Mouse (Mus musculus): ENCODE data around the gene Pappa2.

Pappa2 gene

GRCm38 (mm10) chr1:158897339-158897738 is 83.0 kb downstream of the Pappa2 start:
- no peak for DNase-seq

DNA sequence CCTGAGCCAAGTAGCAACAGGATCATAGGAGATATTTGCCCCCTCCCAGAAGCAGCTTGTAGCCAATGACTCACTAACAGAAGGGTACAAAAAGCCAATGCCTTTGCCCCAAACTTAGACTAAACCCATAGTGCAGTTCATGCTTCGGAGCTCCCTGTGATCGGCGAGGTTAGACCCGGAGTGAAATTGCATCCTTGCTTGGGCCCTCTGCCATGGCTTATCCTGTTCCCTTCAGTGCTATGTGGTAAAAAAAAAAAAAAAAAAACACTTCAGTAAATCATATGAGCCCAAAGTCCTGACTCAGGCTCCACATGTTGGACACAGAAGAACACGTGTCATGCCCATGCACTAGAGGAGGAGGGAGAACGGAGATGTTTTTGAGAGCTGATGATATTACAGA is 85.8 kb downstream of the Pappa2 start:
- DNase-seq = no peak

DNA sequence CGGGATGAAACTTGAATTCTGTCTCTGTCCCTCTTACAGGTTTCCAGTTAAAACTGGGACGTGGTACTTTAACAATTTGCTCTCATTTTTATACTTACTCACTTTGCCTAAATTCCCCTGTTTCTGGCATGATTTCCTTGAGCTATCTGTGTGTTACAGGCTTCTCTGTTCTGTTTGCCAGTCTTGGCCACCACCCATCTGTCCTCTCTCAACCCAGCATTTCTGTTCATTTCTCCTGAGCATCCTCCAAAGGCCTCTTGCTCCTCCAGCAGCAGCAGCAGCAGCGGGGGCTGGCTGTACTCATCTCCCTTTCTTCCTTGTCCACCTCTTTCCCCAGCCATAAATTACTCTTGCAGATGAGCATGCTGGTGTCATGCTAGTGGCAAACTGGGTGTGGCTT is 104.8 kb downstream of the Pappa2 start:
- DNase-seq = no peak

- no peak for DNase-seq
Observed at GRCm38 (mm10) chr1:158874552-158875077, 105.7 kb downstream of the Pappa2 start.

DNA sequence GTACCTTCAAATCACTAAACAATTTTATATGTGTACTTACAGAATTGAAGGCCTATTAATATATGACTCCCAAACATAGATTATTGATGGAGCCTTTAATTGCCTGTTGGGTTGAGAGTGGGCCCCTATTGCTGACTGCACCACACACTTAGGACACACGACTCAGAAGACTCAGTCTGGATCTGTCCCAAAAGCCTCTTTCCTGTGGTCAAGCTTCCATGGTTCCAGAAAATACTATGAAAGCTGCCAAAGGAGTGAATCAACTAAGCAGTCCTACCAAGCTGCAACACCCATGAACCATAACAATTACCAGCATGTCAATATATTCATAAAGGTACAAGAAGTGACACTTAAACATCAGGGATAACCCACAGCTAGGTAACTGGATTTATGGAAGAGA is 106.7 kb downstream of the Pappa2 start:
- DNase-seq = no peak

DNA sequence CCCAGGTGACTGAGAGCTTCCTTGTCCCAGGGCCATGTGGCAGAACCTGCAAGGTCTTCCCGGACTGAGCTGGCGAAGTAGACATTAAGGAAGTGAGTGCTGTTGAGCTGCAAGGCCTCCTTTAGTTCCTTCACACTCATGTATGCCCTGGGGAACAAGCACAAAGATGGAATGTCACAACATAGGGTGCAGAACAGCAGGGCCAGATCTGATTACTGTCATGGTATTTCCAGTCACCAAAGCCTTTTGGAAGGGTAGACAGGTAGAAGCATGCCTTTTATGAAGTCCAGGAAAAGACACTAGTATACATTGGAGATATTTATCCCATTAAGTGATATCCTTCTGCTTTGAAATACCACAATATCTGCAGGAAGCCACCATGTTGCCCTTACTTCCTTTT is 108.9 kb downstream of the Pappa2 start:
- no peak for DNase-seq

DNA sequence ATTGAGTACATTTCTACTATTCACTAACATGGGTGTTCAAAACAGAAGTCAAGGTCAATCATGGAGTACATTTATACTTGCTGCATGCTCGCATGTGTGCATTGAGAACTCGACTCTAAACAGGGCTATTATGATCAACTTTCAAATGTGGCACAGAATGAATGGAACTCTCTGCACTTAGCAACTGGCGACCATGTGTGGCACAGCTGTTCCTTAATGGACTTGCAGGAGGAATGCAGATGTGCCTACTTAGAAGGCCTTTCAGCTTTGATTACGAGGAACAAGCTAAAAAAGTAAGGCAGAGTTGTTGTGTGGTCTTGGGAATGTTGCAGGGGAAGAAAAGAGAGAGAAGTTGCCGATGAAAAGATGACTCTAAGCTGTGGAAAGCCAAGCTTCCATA is 120.1 kb downstream of the Pappa2 start:
- DNase-seq = no peak

DNA sequence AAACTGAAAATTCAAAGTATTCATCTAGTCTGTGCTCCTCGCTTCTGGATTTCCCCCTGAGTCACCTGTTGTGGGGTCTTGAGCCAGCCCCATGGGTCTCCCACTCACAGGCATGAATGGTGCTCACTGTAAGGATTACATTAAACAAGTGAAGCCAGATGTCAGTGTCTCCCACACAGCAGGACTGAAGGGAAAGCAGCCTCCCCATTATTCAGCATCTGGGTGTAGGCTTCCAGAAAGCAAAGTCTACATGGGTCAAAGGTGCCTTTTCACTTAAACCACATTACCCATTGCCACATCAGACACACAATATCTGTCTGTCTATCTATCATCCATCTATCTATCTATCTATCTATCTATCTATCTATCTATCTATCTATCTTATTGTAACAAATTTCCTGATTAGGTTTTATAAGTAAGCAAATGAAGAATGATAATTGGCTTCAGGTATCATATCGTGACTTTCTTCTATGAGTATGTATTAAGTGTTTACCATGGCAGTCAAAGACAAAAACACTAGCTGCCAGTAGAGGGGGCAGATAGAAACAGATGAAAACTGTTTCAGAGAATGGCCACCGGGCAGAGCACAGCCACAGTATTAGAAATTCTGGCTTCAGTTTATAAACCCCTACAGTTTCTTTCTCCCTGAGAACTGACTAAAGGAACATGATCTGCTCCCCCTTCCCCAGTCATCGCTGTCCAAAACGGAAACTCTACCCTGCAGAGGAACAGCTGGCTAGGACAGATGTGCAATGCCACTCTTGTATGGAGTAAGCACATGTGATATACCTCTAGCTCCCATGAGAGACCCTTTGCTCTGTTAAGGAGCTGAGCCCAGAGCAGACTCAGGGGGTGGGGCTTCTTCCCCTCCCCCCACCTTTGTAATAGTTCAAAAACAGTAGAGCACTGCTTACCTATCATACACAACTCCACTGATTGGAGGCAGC is 126.1 kb downstream of the Pappa2 start:
- DNase-seq = no peak

GRCm38 (mm10) chr1:158852836-158853567 is 127.3 kb downstream of the Pappa2 start:
- DNase-seq = no peak

- DNase-seq = no peak
Observed at GRCm38 (mm10) chr1:158850459-158850858, 129.8 kb downstream of the Pappa2 start.

GRCm38 (mm10) chr1:158844604-158845003 is 135.7 kb downstream of the Pappa2 start:
- DNase-seq = no peak

GRCm38 (mm10) chr1:158837151-158837550 is 143.1 kb downstream of the Pappa2 start:
- DNase-seq = no peak

GRCm38 (mm10) chr1:158830152-158830551 is 150.1 kb downstream of the Pappa2 start:
- DNase-seq = no peak

- DNase-seq = no peak
Observed at GRCm38 (mm10) chr1:158827931-158828330, 152.4 kb downstream of the Pappa2 start.

GRCm38 (mm10) chr1:158819676-158820075 is 160.6 kb downstream of the Pappa2 start:
- no peak for DNase-seq

GRCm38 (mm10) chr1:158816479-158816878 is 163.8 kb downstream of the Pappa2 start:
- DNase-seq = no peak

GRCm38 (mm10) chr1:158811887-158812286 is 168.4 kb downstream of the Pappa2 start:
- DNase-seq = no peak

DNA sequence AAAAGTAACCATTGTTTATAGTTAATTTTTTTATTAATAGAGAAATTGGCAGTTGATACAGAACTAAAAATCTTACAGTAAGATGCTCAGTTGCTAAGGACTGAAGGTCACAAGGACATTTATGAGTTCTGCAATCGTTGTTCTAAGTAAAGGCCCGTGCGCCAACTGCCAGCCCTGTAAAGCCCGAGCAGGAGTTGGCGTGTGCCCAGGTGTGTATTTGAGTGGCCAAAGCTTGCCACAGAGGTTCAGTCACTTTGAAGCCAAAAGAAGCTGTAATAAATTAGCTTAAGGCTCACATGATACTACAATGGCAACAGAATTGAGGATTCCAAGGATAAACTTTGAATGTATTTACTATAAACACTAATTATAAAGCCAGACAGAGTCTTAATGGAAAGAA is 204.8 kb downstream of the Pappa2 start:
- no peak for DNase-seq

- no peak for DNase-seq
Observed at GRCm38 (mm10) chr1:158773102-158773501, 207.2 kb downstream of the Pappa2 start.

DNA sequence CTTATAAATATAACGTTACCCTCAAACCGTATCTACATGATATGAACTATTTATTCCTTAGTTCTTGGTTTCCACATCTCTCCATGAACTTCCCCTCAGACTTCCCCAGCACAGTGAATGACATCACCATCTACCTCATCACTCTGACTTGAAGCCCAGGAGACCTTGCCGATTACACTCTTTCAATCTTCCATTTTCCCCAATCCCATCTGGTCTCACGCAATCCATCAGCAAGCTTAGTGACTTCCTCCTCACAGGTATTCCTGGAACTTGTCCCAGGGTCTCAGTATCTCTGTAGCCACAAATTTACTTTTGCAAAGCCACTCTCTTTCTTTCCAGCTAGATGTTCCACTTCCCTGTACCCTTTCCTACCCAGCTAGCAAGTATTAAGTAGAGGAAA is 209.5 kb downstream of the Pappa2 start:
- no peak for DNase-seq

DNA sequence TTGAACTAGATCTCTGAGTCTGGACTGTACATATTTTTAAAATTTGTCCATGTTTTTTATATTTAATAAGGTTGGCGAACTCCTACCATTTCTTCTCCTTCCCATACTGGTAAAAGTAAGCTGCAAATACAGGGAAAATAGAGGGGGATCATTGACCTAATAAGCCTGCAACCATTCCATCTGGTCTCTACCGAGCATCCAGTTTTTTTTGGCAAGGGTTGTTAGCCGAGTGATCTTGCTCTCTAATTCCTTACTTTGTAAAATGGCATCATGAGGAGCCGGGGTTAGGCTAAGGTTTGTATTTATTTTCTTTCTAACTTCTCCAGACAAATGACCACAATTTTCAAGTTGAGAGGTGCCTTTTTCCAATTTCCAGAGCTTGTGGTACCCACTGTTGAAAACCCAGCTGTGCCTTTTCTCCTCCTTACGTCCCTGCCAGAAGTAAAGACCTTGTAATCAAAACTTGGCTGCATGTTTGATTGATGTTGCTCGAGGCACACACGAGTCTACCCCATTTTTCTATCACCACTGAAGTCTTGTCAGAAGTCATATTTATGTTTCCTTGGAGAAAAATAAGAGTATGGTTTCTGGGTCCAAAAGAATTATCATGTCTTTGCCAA is 210.1 kb downstream of the Pappa2 start:
- DNase-seq = peak; percentile 25

GRCm38 (mm10) chr1:158765842-158766241 is 214.4 kb downstream of the Pappa2 start:
- DNase-seq = no peak

DNA sequence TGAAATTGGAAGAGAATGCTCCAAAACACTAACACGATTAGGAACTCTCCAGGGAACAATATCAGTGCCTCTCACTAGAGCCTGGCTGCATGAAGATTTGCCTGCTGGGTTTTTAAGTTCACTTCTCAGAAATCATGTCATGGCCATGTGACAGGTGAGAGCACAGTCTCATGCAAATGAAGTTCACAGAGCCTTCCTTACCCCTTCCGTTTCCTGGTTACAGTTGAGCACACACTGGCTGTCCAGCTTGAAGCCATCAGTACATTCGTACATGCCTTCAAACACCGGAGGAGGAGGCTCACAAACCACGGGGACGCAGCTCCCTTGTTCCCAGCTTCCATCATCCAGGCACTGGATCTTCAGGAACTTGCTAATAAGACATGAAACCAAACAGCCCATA is 215.6 kb downstream of the Pappa2 start:
- no peak for DNase-seq

Data from cerebellum, adult 8-10 months (tissue).